Mouse (Mus musculus) cerebellum, postnatal 10 days (tissue): ENCODE data around the gene Bmp2k.
A peak's percentile ranks its signal among the peaks of the same experiment; 100 is the strongest.

Experiments used
- DNase-seq, 2 experiments: peaks; one replicate each; pipeline ENCODE4 v3.0.0; 2021; ENCODE audit warnings: mixed read lengths in 2 of 2

Bmp2k gene

GRCm38 (mm10) chr5:96997310-96997801 lies at the start of gene Bmp2k:
TSS of gene Bmp2k (plus strand) at chr5:96997689.
- peak; percentile 95 for DNase-seq

GRCm38 (mm10) chr5:96948856-96949527 lies 48.5 kb upstream of the Bmp2k start:
- DNase-seq, result no peak

DNA sequence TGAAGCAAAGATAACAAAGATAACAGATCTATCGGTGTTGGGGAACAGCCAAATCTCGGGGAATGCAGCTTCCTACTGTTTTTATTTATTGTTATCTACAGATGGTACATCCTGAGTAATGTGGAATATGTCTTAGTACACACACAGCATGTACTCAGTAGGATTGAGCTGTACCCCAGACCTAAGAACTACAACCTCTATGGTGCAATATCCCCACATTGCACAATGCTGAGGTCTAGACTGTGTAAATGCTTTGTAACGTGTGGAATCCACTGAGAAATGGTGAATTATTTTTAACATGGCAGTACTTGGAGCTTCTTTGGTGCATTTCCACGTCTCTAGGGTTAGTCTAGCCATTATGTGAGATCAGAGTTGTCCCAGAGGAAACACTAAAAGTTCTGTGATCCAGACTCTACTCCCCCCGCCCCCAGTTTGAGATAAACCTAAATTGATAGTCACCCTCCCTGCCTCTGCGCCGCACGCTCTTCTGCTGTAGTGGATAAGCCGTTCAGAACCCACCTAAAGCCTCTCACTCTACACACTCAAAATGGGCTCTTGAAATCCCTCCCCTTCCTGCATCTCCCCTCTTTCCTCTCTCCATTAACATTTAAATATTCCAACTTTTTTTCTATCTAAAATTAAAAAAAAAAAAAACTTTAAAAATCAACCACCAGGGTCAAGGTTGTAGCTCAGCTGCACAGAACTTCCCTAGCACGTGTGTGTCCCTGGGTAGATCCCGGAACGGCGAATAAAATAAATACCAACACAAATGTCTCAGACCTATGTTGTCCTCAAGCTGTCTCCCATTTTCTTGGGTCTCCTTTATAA lies 47.4 kb upstream of the Bmp2k start:
- DNase-seq, result no peak

GRCm38 (mm10) chr5:96950667-96951492 lies 46.6 kb upstream of the Bmp2k start:
- no peak for DNase-seq

DNA sequence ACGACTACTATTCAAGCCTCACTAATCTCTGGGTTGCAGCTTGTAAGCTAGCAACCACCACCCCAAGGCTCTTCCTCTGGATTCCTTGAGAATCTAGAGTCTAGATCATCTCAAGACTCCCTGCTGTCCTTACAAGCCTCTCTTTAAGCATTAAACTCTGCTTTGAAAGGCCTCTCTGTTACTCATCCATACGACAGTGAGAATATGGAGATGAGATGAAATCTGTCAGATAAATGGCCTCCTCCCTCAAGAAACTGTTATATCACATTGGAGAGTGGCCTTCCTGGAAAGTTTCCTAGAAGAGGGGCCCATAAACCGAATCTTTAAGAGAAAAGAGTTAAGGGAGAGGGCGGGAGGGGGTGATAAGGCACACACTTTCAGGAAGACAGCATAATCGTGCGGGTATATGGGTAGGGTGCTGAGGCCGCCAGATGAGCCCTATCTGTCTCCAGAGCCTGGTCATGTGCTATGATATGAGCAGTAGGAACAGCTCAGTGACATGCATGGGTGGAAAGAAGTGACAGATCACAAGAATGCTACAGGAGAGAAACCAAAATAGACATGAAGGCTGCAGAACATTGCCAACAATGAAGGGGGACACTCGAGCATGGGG lies 45.9 kb upstream of the Bmp2k start:
- DNase-seq, result no peak

GRCm38 (mm10) chr5:96954040-96954439 lies 43.4 kb upstream of the Bmp2k start:
- peak in 1 of 2 experiments; percentile 12 for DNase-seq

GRCm38 (mm10) chr5:96954466-96955027 lies 42.9 kb upstream of the Bmp2k start:
- DNase-seq, result no peak

- DNase-seq, result no peak
These were observed 40.6 kb upstream of the Bmp2k start for GRCm38 (mm10) chr5:96956926-96957325.

DNA sequence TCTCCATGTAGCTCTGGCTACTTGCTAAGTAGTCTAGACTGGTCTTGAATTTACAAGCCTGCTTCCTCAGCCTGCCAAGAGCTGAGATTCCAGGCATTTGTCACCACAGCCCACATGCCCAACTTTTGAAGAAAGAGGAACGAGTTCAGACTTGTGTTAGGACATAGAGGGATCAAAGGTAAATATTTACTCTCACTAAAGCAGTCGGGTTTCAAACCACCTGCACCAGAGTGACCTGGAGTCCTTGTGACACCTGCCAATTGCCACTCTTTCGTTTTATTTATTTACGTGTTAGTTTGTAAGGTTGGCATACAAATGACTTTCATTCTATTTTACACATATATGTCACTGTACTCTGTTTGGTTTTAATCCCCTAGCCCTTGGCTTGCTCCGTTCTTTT lies 36.4 kb upstream of the Bmp2k start:
- no peak for DNase-seq

GRCm38 (mm10) chr5:96961852-96962251 lies 35.6 kb upstream of the Bmp2k start:
- DNase-seq, result no peak

DNA sequence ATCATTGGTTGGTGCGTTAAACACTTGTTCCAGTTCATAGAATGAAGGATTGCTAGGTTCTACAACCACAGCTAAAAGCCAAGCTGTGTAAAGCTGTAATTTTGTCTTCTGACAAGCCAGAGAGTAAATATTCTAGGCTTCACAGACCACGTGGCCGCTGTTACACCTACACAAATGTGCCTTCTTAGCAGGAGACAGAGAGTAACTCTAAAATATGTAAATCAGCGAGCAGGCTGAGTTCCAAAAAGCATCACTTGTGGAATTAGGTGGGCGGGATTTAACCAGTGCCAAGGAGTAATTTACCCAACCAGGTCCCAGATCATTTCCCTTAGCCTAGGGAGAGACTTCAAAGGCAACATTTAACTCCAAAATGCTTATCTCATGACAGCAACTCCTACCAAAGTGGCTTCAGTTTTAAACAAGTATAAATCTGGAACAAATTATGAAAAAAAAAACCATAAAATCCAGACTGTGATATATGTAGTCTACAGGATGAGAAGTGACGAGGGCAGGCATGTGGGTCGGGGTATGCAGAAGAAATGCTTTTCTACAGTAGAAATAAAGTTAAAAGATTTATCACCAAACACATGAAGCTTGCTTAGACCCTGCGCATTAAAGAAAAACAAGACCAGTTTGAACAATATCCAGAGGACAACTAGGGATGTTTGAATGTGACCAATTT lies 35.1 kb upstream of the Bmp2k start:
- no peak for DNase-seq

- DNase-seq, result no peak
These were observed 34.6 kb upstream of the Bmp2k start for GRCm38 (mm10) chr5:96962934-96963301.

DNA sequence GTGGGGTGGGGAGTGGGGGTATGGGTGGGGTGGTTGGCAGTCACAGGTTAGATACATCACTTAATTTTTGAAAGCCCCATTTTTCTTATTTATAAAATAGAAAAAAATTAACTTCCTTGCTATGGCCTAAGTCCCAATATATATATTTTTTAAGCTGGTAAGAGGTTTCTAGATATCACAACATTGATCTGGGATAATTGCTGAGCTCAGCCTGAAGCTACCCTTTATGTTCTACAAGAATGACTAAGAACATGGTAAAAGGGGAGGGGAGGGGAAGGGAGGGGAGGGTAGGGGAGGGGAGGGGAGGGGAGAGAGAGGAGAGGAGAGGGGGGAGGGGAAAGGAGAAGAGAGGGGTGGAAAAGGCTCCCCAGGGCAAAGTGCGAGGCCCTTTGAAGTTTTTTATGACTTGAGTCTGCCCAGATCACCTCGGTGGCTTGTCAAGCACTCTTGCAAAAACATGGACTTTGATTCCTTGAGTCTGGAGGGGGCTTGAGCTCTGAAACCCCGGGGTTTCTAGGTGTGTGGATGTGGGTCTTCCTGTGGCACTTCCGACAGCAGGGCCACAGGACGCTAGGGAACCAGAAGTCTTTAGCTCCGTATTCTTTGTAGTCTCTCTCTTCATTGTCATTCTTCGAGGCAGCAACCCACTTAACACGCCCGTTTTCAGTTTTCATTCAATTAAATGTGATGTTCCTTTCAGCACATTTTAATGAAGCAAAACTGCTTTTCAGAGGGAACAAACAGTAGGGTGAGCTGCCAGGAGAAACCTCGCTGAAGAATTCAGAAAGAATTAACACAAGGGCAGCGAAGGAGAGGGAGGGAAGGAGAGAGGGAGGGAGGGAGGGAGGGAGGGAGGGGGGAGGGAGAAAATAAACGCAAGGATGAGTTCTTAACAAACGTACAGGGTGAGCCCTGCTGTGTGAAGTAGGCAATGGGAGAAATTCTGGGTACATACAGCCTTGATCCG lies 33.1 kb upstream of the Bmp2k start:
- no peak for DNase-seq

DNA sequence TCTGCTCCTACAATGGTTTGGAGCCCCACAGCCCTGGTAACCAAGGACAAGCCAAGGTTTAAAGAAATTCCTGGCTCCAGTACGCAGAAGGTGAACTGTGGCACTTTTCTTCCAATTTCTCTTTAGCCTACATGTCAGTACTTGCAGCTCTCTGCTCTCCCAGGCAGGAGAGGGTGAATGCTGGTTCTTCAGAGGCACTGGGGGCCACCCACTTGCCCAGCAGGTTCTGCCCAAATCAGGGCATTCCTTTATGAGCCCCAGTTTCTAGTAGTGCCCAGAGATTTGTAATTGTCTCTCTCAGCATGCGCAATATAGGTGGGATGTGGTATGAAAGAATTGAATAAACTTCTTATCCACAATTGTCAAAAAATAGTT lies 32.5 kb upstream of the Bmp2k start:
- peak in 1 of 2 experiments; percentile 6 for DNase-seq

- no peak for DNase-seq
These were observed 32.0 kb upstream of the Bmp2k start for GRCm38 (mm10) chr5:96965503-96965902.

- DNase-seq, result no peak
These were observed 28.9 kb upstream of the Bmp2k start for GRCm38 (mm10) chr5:96968628-96969027.

- no peak for DNase-seq
These were observed 28.5 kb upstream of the Bmp2k start for GRCm38 (mm10) chr5:96969032-96969431.

DNA sequence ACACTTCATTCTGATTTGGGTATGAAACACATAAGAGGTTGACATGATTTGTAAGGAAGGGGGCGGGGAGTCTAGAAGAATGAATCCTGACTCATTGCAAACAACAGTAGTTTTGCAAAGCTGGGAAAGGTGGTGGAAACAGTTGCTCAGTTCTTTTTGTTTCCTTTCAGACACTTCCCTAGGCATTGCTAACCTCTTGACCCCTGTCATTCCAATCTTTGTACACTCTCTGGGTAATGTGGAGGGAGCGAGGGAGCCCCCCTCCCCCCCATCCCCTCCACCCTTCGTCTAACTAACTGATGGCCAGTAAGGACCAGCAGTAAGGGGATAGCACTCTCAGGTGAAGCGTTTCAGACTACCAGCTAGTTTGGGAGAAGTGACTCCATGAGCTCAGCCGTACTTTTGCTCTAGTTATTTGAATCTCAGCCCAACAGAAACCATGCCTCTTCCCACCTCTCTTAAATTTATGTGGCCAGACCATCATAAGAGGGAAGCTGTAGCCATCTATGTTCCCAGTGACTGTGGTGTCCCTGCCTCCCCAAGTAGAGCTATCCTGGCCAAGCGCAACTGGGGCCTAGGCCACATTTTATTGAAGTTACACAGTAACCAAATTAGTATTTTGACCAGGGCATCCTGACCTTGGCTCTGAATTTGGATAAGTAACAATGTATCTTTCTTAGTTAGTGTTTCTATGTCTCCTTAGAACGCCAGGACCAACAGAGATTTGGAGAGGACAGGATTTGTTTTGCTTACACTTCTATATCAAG lies 27.6 kb upstream of the Bmp2k start:
- no peak for DNase-seq

GRCm38 (mm10) chr5:96970472-96970848 lies 27.0 kb upstream of the Bmp2k start:
- DNase-seq, result no peak
